ENCODE assay signal across 8 mouse cellular contexts in the genomic region with DNA sequence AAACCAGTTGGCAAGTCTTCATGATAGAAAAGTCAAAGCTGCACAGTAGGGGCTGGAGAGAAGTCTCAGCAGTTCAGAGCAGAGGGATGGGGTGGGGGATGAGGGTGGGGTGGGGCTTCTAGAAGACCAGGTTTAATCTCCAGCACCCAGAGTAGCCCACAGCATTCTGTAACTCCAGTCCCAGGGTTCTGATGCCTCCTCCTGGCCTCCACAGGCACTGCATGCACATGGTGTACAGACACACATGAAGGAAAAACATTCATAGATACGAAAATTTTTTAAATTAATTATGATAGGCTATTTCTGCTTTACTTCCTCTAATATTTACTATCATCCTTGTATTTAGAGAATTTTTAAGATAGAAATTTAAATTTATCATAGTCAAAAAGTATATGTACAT.
DNase-seq lines count a peak whose midpoint lies in the region; ATAC-seq and TF ChIP-seq lines count a peak whose summit lies in the region.

No protein-coding gene starts in this region.

- 78% methylated on average over 1 of the region's 1 CpGs for WGBS in heart, adult 2 months
- WGBS in thymus, adult 2 months: 96% methylated on average over 1 of the region's 1 CpGs

- no peak for ATAC-seq in frontal cortex, adult (ENCODE audit: low TSS enrichment)

- no peak overlapping the region for H3K4me3 ChIP-seq in heart, adult 2 months
- no peak overlapping the region for H3K4me3 ChIP-seq in thymus, adult 2 months (ENCODE audit: control insufficient read depth, insufficient read depth, low read length)

- H3K27me3 ChIP-seq in heart, adult 2 months (ENCODE audit: control insufficient read depth, insufficient read depth, low read length): no peaks in the 10 kb centered on the region
- no peaks in the 10 kb centered on the region for H3K27me3 ChIP-seq in thymus, adult 2 months (ENCODE audit: control insufficient read depth, insufficient read depth, low read length)

- TF ChIP-seq CTCF in heart, adult 2 months (IDR thresholded peaks at IDR 0.05): peak; percentile 71
- no peak for TF ChIP-seq CTCF in thymus, adult 2 months (IDR thresholded peaks at IDR 0.05; ENCODE audit: borderline replicate concordance, control insufficient read depth, extremely low read depth, insufficient read depth, low read length, poor library complexity)

- no peaks in the 10 kb centered on the region for H3K79me2 ChIP-seq in heart, adult 2 months (replicated peaks; ENCODE audit: control insufficient read depth, insufficient read depth, low read length)

- TF ChIP-seq POLR2A in heart, adult 2 months (IDR thresholded peaks at IDR 0.05; ENCODE audit: insufficient read depth, low read depth, low read length): no peak
- no peak for TF ChIP-seq POLR2A in thymus, adult 2 months (IDR thresholded peaks at IDR 0.05; ENCODE audit: control insufficient read depth, extremely low read depth, insufficient read depth, low read length, poor library complexity)

- no peak for TF ChIP-seq EP300 in heart, adult 2 months (IDR thresholded peaks at IDR 0.05; ENCODE audit: insufficient read depth, low read depth, low read length)

- H3K4me1 ChIP-seq in heart, adult 2 months (ENCODE audit: control insufficient read depth, insufficient read depth, low read length): no peaks in the 10 kb centered on the region
- H3K4me1 ChIP-seq in thymus, adult 2 months (replicated peaks; ENCODE audit: control insufficient read depth, insufficient read depth, low read length): no peaks in the 10 kb centered on the region

- no peak for DNase-seq in heart, adult 2 months
- no peak for DNase-seq in heart, postnatal 25 days (ENCODE audit: low spot score)
- peak; percentile 11 for DNase-seq in thymus, adult 2 months
- no peak for DNase-seq in thymus, adult 18-20 months
- peak; percentile 12 for DNase-seq in kidney, postnatal 14 days
- DNase-seq in thymus, postnatal 4 days: peak; percentile 70
- DNase-seq in adrenal gland, adult 18-20 months (ENCODE audit: low spot score in 2 of 2): no peak

- H3K27ac ChIP-seq in heart, adult 2 months: no peak overlapping the region
- no peak overlapping the region for H3K27ac ChIP-seq in thymus, adult 2 months (ENCODE audit: control insufficient read depth, insufficient read depth, low read length)

- intact Hi-C loops in heart, adult 2 months (cut with DNase I): loop anchor here (2.0 kb wide), 1 partner anchor 258 kb away; no protein-coding TSS in a partner anchor
- intact Hi-C loops in heart, postnatal 25 days (cut with DNase I): loop anchor here (5.0 kb wide), 2 partner anchors 109 to 259 kb away; no protein-coding TSS in a partner anchor

- H3K36me3 ChIP-seq in heart, adult 2 months (ENCODE audit: control insufficient read depth, insufficient read depth, low read length): no peaks in the 10 kb centered on the region; the same call in 1 of the 2 replicates
- H3K36me3 ChIP-seq in thymus, adult 2 months (ENCODE audit: control insufficient read depth, insufficient read depth, low read length): no peaks in the 10 kb centered on the region

- H3K9ac ChIP-seq in heart, adult 2 months (ENCODE audit: low read depth, low read length): no peak overlapping the region

Comparison
In these comparisons a context has a peak if more than half of its experiments do, and no peak if none do; other contexts are left out.
1. DNase-seq: peak in thymus, adult 2 months (single experiment), kidney, postnatal 14 days (single experiment) and thymus, postnatal 4 days (single experiment); none in heart, adult 2 months (0 of 2), heart, postnatal 25 days (single experiment), thymus, adult 18-20 months (0 of 2) and adrenal gland, adult 18-20 months (0 of 2).